Mouse (Mus musculus) ES-E14 (cell line): Measurements from ENCODE around the gene Kcng4.

Source experiments
- CHD2 ChIP-seq: IDR thresholded peaks from 2 replicates; pipeline ENCODE4 v1.6.1; 2014; ENCODE audit warnings: mild to moderate bottlenecking, low read depth, low read length, inconsistent platforms
- HCFC1 ChIP-seq: IDR thresholded peaks from 2 replicates; pipeline ENCODE4 v1.6.1; 2012; ENCODE audit warnings: low read length, inconsistent platforms, borderline replicate concordance; ENCODE audit not compliant: insufficient read depth
- MAFK ChIP-seq: IDR thresholded peaks from 2 replicates; pipeline ENCODE4 v1.6.1; 2014; ENCODE audit warnings: mild to moderate bottlenecking, low read depth, low read length, inconsistent platforms; ENCODE audit not compliant: insufficient read depth
- ZC3H11A ChIP-seq: IDR thresholded peaks from 2 replicates; pipeline ENCODE4 v1.6.1; 2012; ENCODE audit warnings: low read depth, mild to moderate bottlenecking, inconsistent platforms, low read length, borderline replicate concordance
- ZNF384 ChIP-seq: IDR thresholded peaks from 2 replicates; pipeline ENCODE4 v1.6.1; 2012; ENCODE audit warnings: low read depth, low read length, inconsistent platforms

- no peak for TF ChIP-seq CHD2
- TF ChIP-seq MAFK = no peak
- no peak for TF ChIP-seq ZNF384
- no peak for TF ChIP-seq ZC3H11A
- no peak for TF ChIP-seq HCFC1
Observed at GRCm38 (mm10) chr8:119585901-119586300, 49.6 kb downstream of the Kcng4 start.
